10 mouse cellular contexts compared by ENCODE assay signal in genomic region chr3:116129841-116130595, GRCm38 (mm10). TPM values are rescaled to one million over a fixed set of nuclear protein-coding genes. Genes with fewer than 3 reads are reported as not detected.
DNase-seq lines count a peak whose midpoint lies in the region; ATAC-seq lines count a peak whose summit lies in the region.
"Had no signal": no experiment of that assay in that cellular context is flagged by ENCODE, and none has a peak within 500 bp of the region (broad histone marks: within the 10 kb centered on the region; RNA-seq: fewer than 3 reads in every experiment).

No protein-coding gene starts in this region.

- 56% methylated on average over 4 of the region's 4 CpGs for WGBS in heart, embryonic 12.5 days
- WGBS in liver, embryonic 13.5 days (ENCODE audit: insufficient replicate concordance): 33% methylated on average over 4 of the region's 4 CpGs
- WGBS in liver, embryonic 11.5 days: 40% methylated on average over 4 of the region's 4 CpGs
- 68% methylated on average over 4 of the region's 4 CpGs for WGBS in limb, embryonic 12.5 days

- H3K36me3 ChIP-seq in heart, embryonic 12.5 days: no peaks in the 10 kb centered on the region
- no peaks in the 10 kb centered on the region for H3K36me3 ChIP-seq in liver, embryonic 13.5 days
- no peaks in the 10 kb centered on the region for H3K36me3 ChIP-seq in liver, embryonic 11.5 days (ENCODE audit: control insufficient read depth, insufficient read depth, low read length)
- H3K36me3 ChIP-seq in limb, embryonic 12.5 days: no peaks in the 10 kb centered on the region
- H3K36me3 ChIP-seq: embryonic facial prominence, embryonic 15.5 days had no signal

- no peaks in the 10 kb centered on the region for H3K9me3 ChIP-seq in heart, embryonic 12.5 days (replicated peaks)
- no peaks in the 10 kb centered on the region for H3K9me3 ChIP-seq in liver, embryonic 13.5 days (replicated peaks)
- no peaks in the 10 kb centered on the region for H3K9me3 ChIP-seq in liver, embryonic 11.5 days (ENCODE audit: control insufficient read depth, low read length)
- H3K9me3 ChIP-seq in limb, embryonic 12.5 days: no peaks in the 10 kb centered on the region
- H3K9me3 ChIP-seq: embryonic facial prominence, embryonic 15.5 days had no signal

- no peak for ATAC-seq in heart, embryonic 12.5 days (ENCODE audit: insufficient number of reproducible peaks, low FRiP score)
- no peak for ATAC-seq in liver, embryonic 13.5 days (ENCODE audit: low read depth)
- no peak for ATAC-seq in liver, embryonic 11.5 days (replicated peaks; ENCODE audit: low FRiP score)
- ATAC-seq in limb, embryonic 12.5 days (ENCODE audit: insufficient number of reproducible peaks, insufficient read depth, low FRiP score, low TSS enrichment, low read depth): no peak

- no peak overlapping the region for H3K9ac ChIP-seq in heart, embryonic 12.5 days
- no peak overlapping the region for H3K9ac ChIP-seq in liver, embryonic 13.5 days
- H3K9ac ChIP-seq in liver, embryonic 11.5 days (ENCODE audit: low read depth, low read length): no peak overlapping the region
- H3K9ac ChIP-seq in limb, embryonic 12.5 days (replicated peaks): no peak overlapping the region
- H3K9ac ChIP-seq: embryonic facial prominence, embryonic 15.5 days had no signal

- intact Hi-C loops in heart, postnatal 36 days (cut with DNase I): loop anchor here (2.0 to 5.0 kb wide), 2 partner anchors 49 to 122 kb away; partner anchors contain the start of gene Gpr88

- no peak for DNase-seq in heart, postnatal 36 days
- no peak for DNase-seq in liver, embryonic 13.5 days
- no peak for DNase-seq in liver, embryonic 11.5 days (ENCODE audit: low spot score)
- peak; percentile 82 for DNase-seq in Muller cell, postnatal 12 days (ENCODE audit: inconsistent ontology term)
- no peak for DNase-seq in urinary bladder, postnatal 10 days (ENCODE audit: low spot score)
- no peak for DNase-seq in cerebellum, adult 18-20 months
- DNase-seq: cerebellum, adult 9-11 months had no signal

- no peaks in the 10 kb centered on the region for H3K27me3 ChIP-seq in heart, embryonic 12.5 days (replicated peaks)
- no peaks in the 10 kb centered on the region for H3K27me3 ChIP-seq in liver, embryonic 13.5 days
- H3K27me3 ChIP-seq in liver, embryonic 11.5 days (replicated peaks; ENCODE audit: control insufficient read depth, insufficient read depth, low read length): no peaks in the 10 kb centered on the region
- no peaks in the 10 kb centered on the region for H3K27me3 ChIP-seq in limb, embryonic 12.5 days
- H3K27me3 ChIP-seq: embryonic facial prominence, embryonic 15.5 days had no signal

- peak overlapping the region; percentile 64 for H3K4me2 ChIP-seq in heart, embryonic 12.5 days
- H3K4me2 ChIP-seq in liver, embryonic 13.5 days: peak overlapping the region; percentile 37; the same call in 1 of the 2 replicates
- no peak overlapping the region; the same call in 1 of the 2 replicates for H3K4me2 ChIP-seq in liver, embryonic 11.5 days
- H3K4me2 ChIP-seq in limb, embryonic 12.5 days: peak overlapping the region; percentile 65; the same call in 1 of the 2 replicates

- peak overlapping the region; percentile 51; the same call in 1 of the 2 replicates for H3K4me3 ChIP-seq in heart, embryonic 12.5 days
- H3K4me3 ChIP-seq in liver, embryonic 13.5 days (replicated peaks): no peak overlapping the region
- H3K4me3 ChIP-seq in liver, embryonic 11.5 days (ENCODE audit: low read depth, low read length): no peak overlapping the region
- H3K4me3 ChIP-seq in limb, embryonic 12.5 days (replicated peaks): no peak overlapping the region

- no peak overlapping the region for H3K27ac ChIP-seq in heart, embryonic 12.5 days (ENCODE audit: poor library complexity, severe bottlenecking)
- H3K27ac ChIP-seq in liver, embryonic 13.5 days: no peak overlapping the region
- no peak overlapping the region for H3K27ac ChIP-seq in liver, embryonic 11.5 days (ENCODE audit: low read depth, low read length)
- H3K27ac ChIP-seq in limb, embryonic 12.5 days: no peak overlapping the region
- H3K27ac ChIP-seq: embryonic facial prominence, embryonic 15.5 days had no signal

- H3K4me1 ChIP-seq in heart, embryonic 12.5 days (replicated peaks): peaks cover 10% of the 10 kb centered on the region
- H3K4me1 ChIP-seq in liver, embryonic 13.5 days (replicated peaks): no peaks in the 10 kb centered on the region
- H3K4me1 ChIP-seq in liver, embryonic 11.5 days (replicated peaks; ENCODE audit: control insufficient read depth, insufficient read depth, low read length): no peaks in the 10 kb centered on the region; the same call in 1 of the 2 replicates
- H3K4me1 ChIP-seq in limb, embryonic 12.5 days (replicated peaks): peaks cover 19% of the 10 kb centered on the region

RNA-seq across cellular contexts. Expression of gene Vcam1, which starts 0.5 kb away (rescaled TPM):
- polyA plus RNA-seq in heart, embryonic 12.5 days (2016; fragmentation: Nextera tagmentation; extraction: Ambion mirVana): 69.7 and 73.1 TPM in 2 replicates
- 10 to 100 TPM; 15.0 to 15.6 TPM for total RNA-seq in heart, postnatal 36 days (2021)
- polyA plus RNA-seq in liver, embryonic 13.5 days (2015; fragmentation: Nextera tagmentation; extraction: Ambion mirVana): 47.4 and 57.8 TPM in 2 replicates
- 64.3 and 67.4 TPM in 2 replicates for polyA plus RNA-seq in liver, embryonic 11.5 days (2014; fragmentation: Nextera tagmentation; extraction: Ambion mirVana)
- polyA plus RNA-seq in limb, embryonic 12.5 days (2016; fragmentation: Nextera tagmentation; extraction: Ambion mirVana): 77.8 and 87.7 TPM in 2 replicates
